Mouse (Mus musculus) olfactory bulb, adult 2 months (tissue): ENCODE data around the gene Pigz.

ENCODE experiments used
- CTCF ChIP-seq: fragments of 200-500 bp; IDR thresholded peaks from 2 replicates; pipeline ENCODE4 v1.5.1; 2012; ENCODE audit warnings: low read depth, mild to moderate bottlenecking, low read length, moderate library complexity; ENCODE audit not compliant: insufficient read depth
- POLR2A ChIP-seq: fragments of 200-500 bp; IDR thresholded peaks from 2 replicates; pipeline ENCODE4 v1.6.1; 2012; ENCODE audit warnings: mild to moderate bottlenecking, low read depth, low read length, moderate library complexity; ENCODE audit not compliant: insufficient read depth

- TF ChIP-seq POLR2A (no peak), CTCF (no peak)
These were observed 30.4 kb upstream of the Pigz start for GRCm38 (mm10) chr16:31903239-31903638.
